Mouse (Mus musculus): ENCODE measurements at regions not wholly inside any gene's neighbourhood (a gene's known extent, or its start where the extent isn't known, plus 50 kb on each side); places are given as distances from the start of the nearest gene placed in this dataset.

GRCm38 (mm10) chr1:57055976-57056375, 77.5 kb upstream of the Satb2 start:
- 80% methylated on average over 9 of the region's 9 CpGs for WGBS
- DNase-seq (ENCODE audit: low read depth in 1 of 2, low spot score in 2 of 2) = no peak
- H3K36me3 ChIP-seq (ENCODE audit: control insufficient read depth, insufficient read depth, low read length) = no peaks in the 10 kb centered on the region
- H3K27ac ChIP-seq (ENCODE audit: insufficient read depth, low read length) = no peak overlapping the region
- H3K27me3 ChIP-seq (ENCODE audit: control insufficient read depth, insufficient read depth, low read length) = no peaks in the 10 kb centered on the region
- TF ChIP-seq POLR2A (IDR thresholded peaks at IDR 0.05; ENCODE audit: low read depth, low read length) (no peak), CTCF (IDR thresholded peaks at IDR 0.05; ENCODE audit: extremely low read depth, insufficient read depth, insufficient read length, insufficient replicate concordance) (no peak)
- H3K4me1 ChIP-seq (ENCODE audit: control insufficient read depth, insufficient read depth, insufficient read length) = no peaks in the 10 kb centered on the region
- no peak overlapping the region for H3K4me3 ChIP-seq (ENCODE audit: extremely low read depth, insufficient read depth, insufficient read length)

- Histone ChIP-seq H3K36me3 (ENCODE audit: control insufficient read depth, insufficient read depth, low read length) (no peaks in the 10 kb centered on the region), H3K4me3 (ENCODE audit: extremely low read depth, insufficient read depth, insufficient read length) (no peak overlapping the region), H3K4me1 (ENCODE audit: control insufficient read depth, insufficient read depth, insufficient read length) (no peaks in the 10 kb centered on the region), H3K27me3 (ENCODE audit: control insufficient read depth, insufficient read depth, low read length) (no peaks in the 10 kb centered on the region), H3K27ac (ENCODE audit: insufficient read depth, low read length) (no peak overlapping the region)
- no peak for TF ChIP-seq POLR2A (IDR thresholded peaks at IDR 0.05; ENCODE audit: low read depth, low read length)
- no peak for TF ChIP-seq CTCF (IDR thresholded peaks at IDR 0.05; ENCODE audit: extremely low read depth, insufficient read depth, insufficient read length, insufficient replicate concordance)
- 89% methylated on average over 3 of the region's 3 CpGs for WGBS
- no peak for DNase-seq (ENCODE audit: low read depth in 1 of 2, low spot score in 2 of 2)
These were observed 80.8 kb upstream of the Satb2 start for GRCm38 (mm10) chr1:57059216-57059615.

DNA sequence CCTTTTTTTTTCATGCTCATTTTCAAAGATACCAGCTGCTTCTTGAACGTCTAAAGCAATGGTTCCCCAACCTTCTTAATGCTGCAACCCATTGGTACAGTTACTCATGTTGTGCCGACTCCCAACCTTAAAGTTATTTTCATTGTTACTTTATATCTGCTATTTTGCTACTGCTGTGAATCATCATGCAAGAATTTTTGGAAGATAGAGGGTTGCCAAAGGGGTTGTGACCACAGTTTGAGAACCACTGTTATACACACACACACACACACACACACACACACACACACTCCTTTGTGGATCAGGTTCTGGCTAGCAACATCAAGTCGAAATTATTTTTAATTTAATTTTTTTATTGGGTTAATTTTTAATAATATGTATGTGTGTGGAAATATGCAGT, 96.8 kb upstream of the Satb2 start:
- Histone ChIP-seq H3K27ac (ENCODE audit: insufficient read depth, low read length) (no peak overlapping the region), H3K36me3 (ENCODE audit: control insufficient read depth, insufficient read depth, low read length) (no peaks in the 10 kb centered on the region), H3K4me3 (ENCODE audit: extremely low read depth, insufficient read depth, insufficient read length) (no peak overlapping the region), H3K4me1 (ENCODE audit: control insufficient read depth, insufficient read depth, insufficient read length) (no peaks in the 10 kb centered on the region), H3K27me3 (ENCODE audit: control insufficient read depth, insufficient read depth, low read length) (no peaks in the 10 kb centered on the region)
- TF ChIP-seq POLR2A (IDR thresholded peaks at IDR 0.05; ENCODE audit: low read depth, low read length) = no peak
- TF ChIP-seq CTCF (IDR thresholded peaks at IDR 0.05; ENCODE audit: extremely low read depth, insufficient read depth, insufficient read length, insufficient replicate concordance) = no peak
- no peak for DNase-seq (ENCODE audit: low read depth in 1 of 2, low spot score in 2 of 2)
- 72% methylated on average over 3 of the region's 3 CpGs for WGBS

- Histone ChIP-seq H3K27ac (ENCODE audit: insufficient read depth, low read length) (no peak overlapping the region), H3K4me3 (ENCODE audit: extremely low read depth, insufficient read depth, insufficient read length) (no peak overlapping the region), H3K27me3 (ENCODE audit: control insufficient read depth, insufficient read depth, low read length) (no peaks in the 10 kb centered on the region), H3K36me3 (ENCODE audit: control insufficient read depth, insufficient read depth, low read length) (no peaks in the 10 kb centered on the region), H3K4me1 (ENCODE audit: control insufficient read depth, insufficient read depth, insufficient read length) (no peaks in the 10 kb centered on the region)
- 83% methylated on average over 8 of the region's 8 CpGs for WGBS
- no peak for DNase-seq (ENCODE audit: low read depth in 1 of 2, low spot score in 2 of 2)
- no peak for TF ChIP-seq POLR2A (IDR thresholded peaks at IDR 0.05; ENCODE audit: low read depth, low read length)
- TF ChIP-seq CTCF (IDR thresholded peaks at IDR 0.05; ENCODE audit: extremely low read depth, insufficient read depth, insufficient read length, insufficient replicate concordance) = no peak
These were observed 98.2 kb upstream of the Satb2 start for GRCm38 (mm10) chr1:57076696-57077095.

DNA sequence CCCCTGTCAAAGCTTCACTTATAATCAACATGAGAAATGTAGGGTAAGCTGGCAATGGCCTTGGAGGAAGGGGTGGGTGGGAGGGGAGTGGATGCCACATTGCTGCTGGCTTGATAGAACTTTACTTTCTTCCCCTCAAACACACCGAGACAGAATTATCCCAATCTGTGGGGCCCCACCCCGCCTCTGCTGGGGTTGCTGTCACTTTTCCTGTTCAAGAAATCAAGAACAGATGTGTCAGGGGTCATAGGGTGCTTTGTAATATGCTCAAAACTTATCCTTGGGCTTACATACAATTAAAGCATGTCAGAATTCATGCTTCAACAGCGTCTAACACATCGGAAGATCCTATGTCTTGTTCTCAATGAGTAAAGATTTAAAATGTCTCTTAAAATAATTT, 101.9 kb upstream of the Satb2 start:
- Histone ChIP-seq H3K36me3 (ENCODE audit: control insufficient read depth, insufficient read depth, low read length) (no peaks in the 10 kb centered on the region), H3K27ac (ENCODE audit: insufficient read depth, low read length) (no peak overlapping the region), H3K4me1 (ENCODE audit: control insufficient read depth, insufficient read depth, insufficient read length) (no peaks in the 10 kb centered on the region), H3K4me3 (ENCODE audit: extremely low read depth, insufficient read depth, insufficient read length) (no peak overlapping the region), H3K27me3 (ENCODE audit: control insufficient read depth, insufficient read depth, low read length) (no peaks in the 10 kb centered on the region)
- 75% methylated on average over 4 of the region's 4 CpGs for WGBS
- no peak for TF ChIP-seq CTCF (IDR thresholded peaks at IDR 0.05; ENCODE audit: extremely low read depth, insufficient read depth, insufficient read length, insufficient replicate concordance)
- TF ChIP-seq POLR2A (IDR thresholded peaks at IDR 0.05; ENCODE audit: low read depth, low read length) = no peak
- no peak for DNase-seq (ENCODE audit: low read depth in 1 of 2, low spot score in 2 of 2)

DNA sequence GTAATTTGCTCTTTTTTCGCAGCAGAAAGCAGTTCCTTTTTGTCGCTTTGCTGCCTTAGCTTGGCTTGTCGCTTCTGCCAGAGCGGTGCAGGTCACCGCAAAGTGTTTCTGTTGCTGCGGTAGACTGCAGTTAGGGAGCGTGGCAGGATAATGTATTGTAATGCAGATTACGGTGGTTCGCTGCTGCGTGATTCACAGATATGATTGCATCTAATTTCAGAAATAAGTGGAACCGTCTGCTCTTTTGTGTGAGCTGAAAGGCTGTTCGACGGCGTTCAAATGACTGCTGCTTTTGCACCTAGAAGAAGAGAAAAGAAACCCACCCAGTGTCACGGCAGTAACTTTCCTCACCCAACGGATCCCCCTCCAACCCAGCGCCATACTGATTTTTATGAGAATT, 104.7 kb upstream of the Satb2 start:
- TF ChIP-seq POLR2A (IDR thresholded peaks at IDR 0.05; ENCODE audit: low read depth, low read length) (no peak), CTCF (IDR thresholded peaks at IDR 0.05; ENCODE audit: extremely low read depth, insufficient read depth, insufficient read length, insufficient replicate concordance) (no peak)
- Histone ChIP-seq H3K36me3 (ENCODE audit: control insufficient read depth, insufficient read depth, low read length) (no peaks in the 10 kb centered on the region), H3K27me3 (ENCODE audit: control insufficient read depth, insufficient read depth, low read length) (no peaks in the 10 kb centered on the region), H3K27ac (ENCODE audit: insufficient read depth, low read length) (no peak overlapping the region), H3K4me3 (ENCODE audit: extremely low read depth, insufficient read depth, insufficient read length) (no peak overlapping the region), H3K4me1 (ENCODE audit: control insufficient read depth, insufficient read depth, insufficient read length) (no peaks in the 10 kb centered on the region)
- DNase-seq (ENCODE audit: low read depth in 1 of 2, low spot score in 2 of 2) = no peak
- 87% methylated on average over 17 of the region's 17 CpGs for WGBS

DNA sequence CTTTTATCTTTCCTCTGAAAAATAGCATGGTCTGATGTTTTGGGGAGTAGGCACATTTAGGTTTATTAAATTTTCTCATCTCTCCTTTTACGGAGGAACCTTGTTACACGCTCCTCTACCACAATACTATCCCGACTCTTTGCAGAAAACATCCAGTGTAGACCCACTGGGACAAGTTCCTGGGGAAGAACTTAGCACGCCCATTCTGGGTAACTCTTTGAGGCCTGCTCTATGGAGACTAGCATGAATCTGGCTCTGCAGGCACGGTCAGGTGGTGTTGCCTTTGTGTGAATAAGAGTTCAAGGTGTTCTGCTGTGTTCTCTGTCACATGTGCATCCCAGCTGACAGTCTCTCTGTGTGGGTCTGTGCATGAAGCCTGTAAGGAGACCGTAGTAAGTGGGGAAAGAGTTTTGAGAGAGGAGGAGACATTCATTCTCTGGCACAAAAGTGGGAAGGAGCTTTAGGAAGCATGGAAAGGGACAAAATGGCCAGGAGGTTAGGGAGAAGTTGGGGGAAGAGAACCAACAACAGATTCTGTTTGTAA, 105.2 kb upstream of the Satb2 start:
- no peak overlapping the region for H3K27ac ChIP-seq (ENCODE audit: insufficient read depth, low read length)
- H3K36me3 ChIP-seq (ENCODE audit: control insufficient read depth, insufficient read depth, low read length) = no peaks in the 10 kb centered on the region
- TF ChIP-seq CTCF (IDR thresholded peaks at IDR 0.05; ENCODE audit: extremely low read depth, insufficient read depth, insufficient read length, insufficient replicate concordance) (no peak), POLR2A (IDR thresholded peaks at IDR 0.05; ENCODE audit: low read depth, low read length) (no peak)
- no peaks in the 10 kb centered on the region for H3K4me1 ChIP-seq (ENCODE audit: control insufficient read depth, insufficient read depth, insufficient read length)
- no peaks in the 10 kb centered on the region for H3K27me3 ChIP-seq (ENCODE audit: control insufficient read depth, insufficient read depth, low read length)
- H3K4me3 ChIP-seq (ENCODE audit: extremely low read depth, insufficient read depth, insufficient read length) = no peak overlapping the region
- WGBS = 86% methylated on average over 6 of the region's 6 CpGs
- no peak for DNase-seq (ENCODE audit: low read depth in 1 of 2, low spot score in 2 of 2)

All from spleen, adult 2 months (tissue).